Mouse (Mus musculus): ENCODE data around the gene Ppp1r8.
A peak's percentile ranks its signal among the peaks of the same experiment; 100 is the strongest.

Gene Ppp1r8

DNA sequence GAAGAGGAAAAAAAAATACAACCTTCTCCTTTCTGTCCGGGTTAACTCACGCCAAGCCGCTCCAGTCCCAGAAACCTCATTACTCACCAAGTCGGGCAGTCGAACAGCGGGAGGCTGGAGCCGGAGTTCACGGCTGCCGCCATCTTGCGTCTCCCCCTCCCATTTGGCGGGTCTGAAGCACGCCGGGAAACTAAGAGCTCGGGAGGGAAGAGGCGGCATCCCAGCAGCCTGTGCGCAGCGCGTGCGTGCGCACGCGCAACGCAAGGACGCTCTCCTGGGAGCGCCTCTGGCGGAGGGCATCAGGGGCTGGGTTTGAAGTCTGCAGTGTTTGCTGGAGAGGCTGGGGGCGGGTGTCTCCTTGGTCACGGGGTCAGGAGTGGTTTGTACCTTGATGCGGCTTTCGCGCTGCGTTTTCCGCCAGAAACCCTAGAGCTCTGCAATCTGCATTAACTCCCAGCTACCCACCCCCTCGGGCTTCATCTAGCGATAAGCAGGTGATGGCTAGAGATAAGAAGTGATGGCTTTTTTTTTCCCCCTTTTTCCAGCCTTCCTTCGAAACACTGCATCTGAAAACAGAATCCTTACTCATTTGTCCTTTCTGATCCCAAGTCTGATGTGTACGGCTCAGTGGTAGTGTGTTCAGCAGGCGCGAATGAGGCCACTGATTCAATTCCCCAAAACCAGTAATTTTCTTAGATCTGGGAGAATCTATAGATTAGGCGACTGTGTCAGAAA is at the start of gene Ppp1r8:
Gene Ppp1r8, minus strand, starts transcription at position 200 of the 735 bp plus-strand sequence.
- DNase-seq (ENCODE audit: low read depth, low spot score), result peak; percentile 98

DNA sequence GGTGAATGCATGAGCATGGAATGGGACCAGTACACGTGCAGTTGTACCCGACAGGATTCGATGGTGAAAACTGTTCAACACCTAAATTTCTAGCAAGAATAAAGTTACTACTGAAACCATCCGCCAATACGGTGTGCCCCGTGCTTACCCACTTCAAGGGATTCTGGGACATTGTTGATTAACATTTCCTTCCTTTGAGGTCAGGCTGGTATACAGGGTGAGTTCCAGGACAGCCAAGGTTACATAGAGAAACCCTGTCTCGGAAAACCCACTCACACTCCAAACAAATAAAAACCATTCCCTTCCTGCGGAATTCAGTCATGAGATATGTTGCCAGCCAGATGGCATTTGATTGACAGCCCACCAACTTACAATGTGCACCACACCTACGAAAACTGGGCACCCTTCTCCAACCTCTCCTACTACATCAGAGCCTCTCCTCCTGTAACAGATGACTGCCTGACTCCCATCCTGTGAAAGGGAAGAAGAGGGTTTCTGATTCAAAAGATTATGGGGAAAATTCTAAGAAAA is 41.9 kb upstream of the Ppp1r8 start:
- peak; percentile 62 for DNase-seq (ENCODE audit: low read depth, low spot score)

DNA sequence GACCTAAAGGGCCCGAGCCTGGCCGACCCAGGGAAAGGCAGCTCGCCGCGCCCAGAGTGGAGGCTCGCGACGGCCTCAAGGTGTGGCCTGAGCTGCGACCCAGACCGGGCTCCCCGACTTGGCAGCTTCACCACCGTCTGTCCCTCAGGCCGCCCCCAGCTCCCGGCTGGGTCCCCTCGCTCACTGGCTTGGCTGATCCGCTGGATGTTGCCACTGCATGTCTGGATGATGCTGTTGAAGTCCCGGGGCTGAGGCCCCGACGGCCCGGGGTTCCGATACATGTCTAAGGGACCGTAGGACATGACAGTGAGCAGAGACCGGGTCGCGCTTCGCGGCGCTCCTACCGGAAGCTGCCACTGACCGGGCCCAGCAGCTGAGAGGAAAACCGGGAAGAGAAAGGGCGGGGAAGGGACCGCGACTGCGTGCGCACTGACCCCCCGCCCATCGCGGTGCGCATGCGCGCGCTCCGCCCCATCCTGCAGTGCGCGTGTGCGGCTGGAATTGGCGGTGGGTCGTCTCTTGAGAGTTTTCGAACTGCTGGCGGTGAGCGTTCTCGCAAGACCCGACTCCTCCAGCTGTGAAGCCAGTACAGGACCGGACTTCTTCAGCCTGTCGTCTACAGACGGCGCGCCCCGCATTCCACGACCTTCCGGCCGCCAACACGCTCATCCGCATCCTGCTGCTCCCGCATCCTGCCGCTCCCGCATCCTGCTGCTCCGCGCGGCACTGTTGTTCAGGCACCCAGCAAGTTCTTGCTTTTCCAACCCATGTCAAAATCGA is 41.3 kb upstream of the Ppp1r8 start, which contains the start of gene Stx12:
Gene Stx12, minus strand, starts transcription at position 446 of the 780 bp plus-strand sequence.
- DNase-seq (ENCODE audit: low read depth, low spot score), result peak; percentile 94

DNA sequence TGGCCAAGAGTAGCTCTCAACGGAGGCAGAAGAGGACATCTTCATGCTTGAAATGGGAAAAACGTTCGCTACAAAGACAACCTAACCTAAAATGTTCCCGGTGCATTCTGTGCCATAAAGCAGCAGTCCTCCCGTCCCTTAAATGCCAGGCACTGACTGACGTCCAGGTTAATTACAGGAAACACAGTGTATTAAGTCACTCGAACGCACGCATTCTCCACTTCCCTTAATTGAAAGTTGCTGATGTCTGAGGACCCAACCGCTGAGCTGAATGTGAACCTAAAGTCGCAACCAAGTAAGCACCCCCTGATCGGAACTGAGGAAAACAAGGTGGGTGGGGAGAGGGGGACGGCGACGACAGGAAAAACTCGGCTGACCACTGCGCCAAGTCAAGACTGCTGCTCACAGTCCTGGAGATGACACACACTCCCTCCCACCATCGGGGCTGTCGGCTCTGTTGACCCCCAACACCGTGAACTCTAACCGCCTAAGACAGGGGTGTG is 40.6 kb upstream of the Ppp1r8 start:
- DNase-seq (ENCODE audit: low read depth, low spot score), result peak; percentile 26

DNA sequence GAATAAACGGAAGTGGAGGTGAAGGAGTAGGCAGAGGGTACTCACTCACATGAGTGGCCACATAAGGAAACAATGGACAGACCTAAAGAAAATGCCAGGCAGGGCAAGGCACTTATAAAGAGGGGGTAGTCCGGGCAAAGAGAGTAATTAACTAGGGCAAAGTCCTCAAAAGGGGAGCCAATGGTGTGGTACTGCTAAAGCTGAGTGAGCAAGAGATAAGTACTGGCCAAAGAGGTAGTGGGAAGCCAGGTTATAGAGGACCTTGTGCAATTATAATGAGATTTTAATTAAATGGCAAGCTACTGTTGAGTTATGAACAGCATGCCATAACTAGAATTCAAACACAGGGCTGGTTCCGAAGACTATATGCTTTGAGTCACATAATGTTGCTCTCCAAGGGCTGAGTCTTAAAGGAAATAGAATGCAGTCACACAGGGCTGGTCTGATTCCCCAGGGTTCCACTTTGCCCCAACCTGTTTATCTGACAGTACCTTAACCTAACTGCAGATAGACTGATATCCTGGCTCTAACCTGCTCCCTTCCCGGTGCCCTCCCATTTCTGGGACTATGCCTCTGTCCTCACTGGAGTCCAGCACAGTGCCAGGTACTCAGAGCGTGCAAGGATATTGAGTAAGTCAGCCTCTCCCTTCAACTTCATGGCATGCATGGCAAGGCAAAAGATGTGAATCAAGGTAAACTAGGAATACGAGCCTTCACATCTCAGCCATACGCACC is 31.6 kb upstream of the Ppp1r8 start:
- DNase-seq (ENCODE audit: low read depth, low spot score), result no peak

DNA sequence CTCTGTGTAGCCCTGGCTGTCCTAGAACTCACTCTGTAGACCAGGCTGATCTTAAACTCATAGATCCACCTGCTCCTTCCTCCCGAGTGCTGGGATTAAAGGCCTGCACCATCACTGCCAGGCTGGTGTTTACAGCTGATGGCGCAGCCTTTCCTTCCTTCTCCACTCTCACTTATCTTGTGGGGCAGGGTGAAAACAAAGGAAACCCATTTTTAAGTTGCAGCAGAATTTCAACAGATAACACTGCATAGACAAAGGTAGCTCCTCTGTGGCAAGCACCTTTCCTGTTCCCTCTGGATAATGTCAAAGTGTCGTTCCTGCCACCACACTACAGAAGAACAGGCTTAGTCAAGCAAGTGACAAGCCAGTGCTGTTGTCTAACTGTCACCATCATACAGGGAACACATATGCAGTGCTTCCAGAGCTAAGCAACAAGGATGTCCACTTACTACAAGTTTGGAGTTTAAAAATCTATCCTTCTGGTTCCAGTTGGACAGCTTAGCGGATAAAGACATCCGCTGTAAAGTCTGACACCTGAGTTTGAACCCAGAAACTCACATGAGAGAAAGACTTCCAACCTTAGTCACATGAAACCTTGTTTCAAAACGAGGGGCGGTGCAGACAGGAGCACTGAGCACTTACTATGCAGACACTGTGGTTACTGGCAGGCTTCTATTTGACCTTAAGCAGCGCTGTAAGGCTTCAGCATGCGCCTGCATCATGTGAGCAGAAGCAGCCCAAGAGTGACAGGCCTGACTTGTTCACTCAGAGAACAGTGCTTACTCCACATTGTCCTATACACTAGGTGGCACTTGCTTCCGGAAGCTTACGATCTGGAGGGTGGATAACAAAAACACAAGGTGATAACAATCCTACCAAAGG is 30.8 kb upstream of the Ppp1r8 start:
- no peak for DNase-seq (ENCODE audit: low read depth, low spot score)

DNA sequence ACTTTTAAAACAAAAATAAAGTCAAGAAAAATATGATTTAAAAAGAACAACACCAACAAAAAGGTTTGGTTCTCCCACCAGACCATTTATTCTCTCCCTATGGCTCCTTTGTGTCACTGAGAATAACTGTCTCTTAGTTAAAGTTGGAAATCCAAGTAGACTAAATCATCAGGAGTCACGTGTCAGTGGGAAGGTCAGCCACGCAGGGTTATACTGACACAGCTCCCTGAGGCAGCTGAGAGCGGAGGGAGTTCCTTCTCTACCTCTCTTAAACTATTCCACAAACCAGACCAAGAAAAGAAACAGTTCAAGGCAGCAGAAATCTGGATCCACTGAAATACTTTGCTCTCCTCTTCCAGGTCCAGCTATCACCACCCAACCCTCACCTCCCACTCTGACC is 28.1 kb upstream of the Ppp1r8 start:
- DNase-seq (ENCODE audit: low read depth, low spot score), result no peak

DNA sequence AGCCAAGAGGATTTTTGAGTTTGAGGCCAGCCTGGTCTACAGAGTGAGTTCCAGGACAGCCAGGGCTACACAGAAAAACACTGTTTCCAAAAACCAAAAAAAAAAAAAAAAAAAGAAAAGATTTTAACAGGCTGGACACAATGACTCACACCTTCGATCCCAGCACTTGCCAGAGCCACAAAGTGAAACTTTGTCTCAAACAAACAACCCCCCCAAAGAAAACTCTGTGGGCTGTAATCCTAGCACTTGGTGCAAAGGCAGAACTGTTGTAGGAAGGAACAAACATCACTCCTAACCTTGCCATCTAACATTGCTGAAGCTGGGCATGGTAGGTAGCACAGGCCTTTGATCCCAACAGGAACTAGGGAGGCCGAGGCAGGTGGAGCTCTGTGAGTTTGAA is 21.9 kb upstream of the Ppp1r8 start:
- DNase-seq (ENCODE audit: low read depth, low spot score), result no peak

DNA sequence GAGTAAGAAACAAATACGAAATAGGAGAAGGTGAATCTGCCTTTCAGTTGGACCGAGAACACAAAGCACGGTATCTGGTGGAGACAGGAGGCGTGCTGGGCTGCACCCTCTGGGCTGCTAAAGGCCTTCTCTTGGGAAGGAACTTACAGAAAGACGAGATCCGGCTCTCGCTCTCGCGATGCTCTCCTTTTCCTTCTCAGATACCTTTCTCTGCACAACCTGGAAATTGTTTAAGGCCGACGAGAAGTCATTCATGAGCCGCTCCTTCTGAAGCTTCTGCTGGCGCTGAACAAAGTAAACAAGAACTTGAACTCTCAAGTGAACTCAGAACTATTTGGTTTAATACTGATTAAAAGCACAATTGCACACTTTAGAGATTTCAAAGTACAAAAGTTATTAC is 20.0 kb upstream of the Ppp1r8 start:
- no peak for DNase-seq (ENCODE audit: low read depth, low spot score)

DNA sequence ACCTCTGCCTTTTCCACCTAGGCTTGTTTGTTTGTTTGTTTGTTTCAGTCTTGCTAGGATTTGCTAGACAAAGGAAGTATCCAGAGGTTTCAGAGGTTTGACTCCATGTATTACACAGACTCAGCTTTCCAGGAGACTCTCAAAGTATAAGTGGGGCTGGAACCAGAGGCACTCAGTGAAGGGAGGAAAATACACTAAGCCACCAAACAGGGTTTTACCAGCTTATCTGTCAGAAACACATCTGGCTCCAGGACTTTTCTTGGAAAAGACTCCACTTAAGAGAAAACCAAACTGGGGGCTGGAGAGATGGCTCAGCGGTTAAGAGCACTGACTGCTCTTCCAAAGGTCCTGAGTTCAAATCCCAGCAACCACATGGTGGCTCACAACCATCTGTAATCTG is 17.9 kb upstream of the Ppp1r8 start:
- no peak for DNase-seq (ENCODE audit: low read depth, low spot score)

DNA sequence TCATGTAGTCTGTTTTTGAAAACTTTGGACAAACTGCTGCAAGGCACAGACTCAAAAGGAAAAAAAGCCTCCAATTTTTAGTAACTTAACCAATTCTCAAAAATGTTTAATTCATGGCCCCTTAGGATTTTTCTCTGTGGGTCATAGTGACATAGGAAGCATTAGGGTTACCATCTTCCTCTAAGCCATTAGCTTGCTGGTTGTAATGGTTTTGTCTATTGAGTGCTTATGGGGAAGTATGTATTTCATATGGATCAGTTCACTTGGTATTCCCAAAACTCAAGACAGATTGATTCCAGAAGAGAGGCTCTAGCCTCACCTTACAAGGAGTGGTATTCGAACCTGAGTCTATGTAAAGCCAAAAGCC is 719 bp upstream of the Ppp1r8 start:
- no peak for DNase-seq (ENCODE audit: low read depth, low spot score)

DNA sequence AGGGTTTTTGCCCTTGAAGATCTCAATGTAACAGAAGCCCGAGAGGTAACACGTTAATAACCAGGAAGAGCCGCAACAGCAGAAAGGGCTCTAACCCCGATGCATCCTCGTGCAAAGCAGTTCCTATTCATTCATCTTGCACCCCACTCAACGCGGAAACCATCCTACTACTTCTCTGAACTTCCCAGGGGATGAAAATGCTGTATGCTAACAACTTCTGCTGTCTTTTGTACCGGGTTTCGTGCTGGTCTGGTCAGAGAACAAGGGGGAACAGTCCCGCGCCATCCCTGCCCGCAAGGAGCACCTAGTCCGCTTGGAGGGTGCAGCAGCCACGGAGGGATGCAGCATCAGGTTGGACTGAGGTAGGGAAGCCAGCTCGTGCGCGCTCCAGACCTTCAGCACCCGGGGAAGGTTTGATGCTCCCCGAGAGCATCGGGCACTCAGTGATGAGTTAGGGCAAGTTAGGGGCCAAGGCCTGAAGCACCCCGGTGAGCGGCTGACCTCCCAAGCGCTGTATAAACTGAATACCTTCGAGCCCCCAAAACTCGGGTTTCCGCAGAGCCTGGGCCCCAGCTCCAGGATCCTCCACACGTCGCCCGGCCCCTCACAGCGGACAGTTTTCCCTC is 575 bp downstream of the Ppp1r8 start:
- peak; percentile 41 for DNase-seq (ENCODE audit: low read depth, low spot score)

DNA sequence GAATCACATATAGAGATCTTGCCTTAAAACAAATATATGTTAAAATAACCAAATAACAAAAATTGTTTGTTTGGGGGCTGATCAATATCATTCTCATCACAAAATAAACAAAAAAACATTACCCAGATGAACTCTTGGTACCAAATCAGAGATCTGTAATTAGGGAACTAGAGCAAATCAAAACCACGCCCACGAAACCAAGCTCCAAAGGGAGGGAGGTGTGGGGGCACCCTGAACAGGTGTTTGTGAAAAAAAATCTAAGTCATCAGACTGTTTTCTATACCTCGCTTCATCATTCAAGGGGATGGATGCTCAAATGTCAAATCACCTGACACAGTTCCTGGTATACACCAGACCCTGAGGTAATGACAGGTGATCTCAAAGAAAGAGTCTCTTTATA is 1.5 kb downstream of the Ppp1r8 start:
- no peak for DNase-seq (ENCODE audit: low read depth, low spot score)

DNA sequence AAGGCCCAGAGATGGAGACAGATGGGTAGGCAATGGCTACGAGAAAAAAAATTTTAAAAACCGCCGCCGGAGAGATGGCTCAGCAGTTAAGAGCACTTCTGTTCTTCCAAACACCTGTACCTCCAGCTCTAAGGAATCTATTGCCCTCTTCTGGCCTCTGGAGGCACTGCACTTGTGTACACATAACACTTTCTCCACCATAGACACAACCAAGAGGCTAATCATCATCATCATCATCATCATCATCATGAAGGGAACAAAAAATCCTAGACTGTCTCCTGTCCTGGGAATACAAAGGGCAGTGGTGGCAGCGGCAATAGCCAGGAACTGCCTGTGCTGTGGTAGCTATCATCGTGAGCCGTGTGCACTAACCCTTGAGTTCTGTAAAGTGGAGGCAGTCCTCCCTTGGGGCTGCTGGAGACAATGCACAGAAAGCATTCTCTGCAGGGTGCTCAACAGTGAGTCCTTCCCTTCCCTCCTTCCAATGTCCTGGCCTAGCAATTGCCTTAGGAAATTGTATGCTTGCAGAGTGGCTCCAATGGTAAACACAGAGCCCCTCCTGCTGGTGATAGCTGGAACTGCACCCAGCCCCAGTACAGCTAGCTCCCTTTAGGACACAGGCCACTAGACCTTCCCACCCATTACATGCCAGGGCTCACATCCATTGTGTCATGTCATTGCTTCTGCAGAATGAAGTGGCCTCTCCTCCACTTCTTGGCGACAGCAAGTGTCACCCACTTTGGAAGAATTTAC is 19.2 kb downstream of the Ppp1r8 start:
- peak; percentile 69 for DNase-seq (ENCODE audit: low read depth, low spot score)

DNA sequence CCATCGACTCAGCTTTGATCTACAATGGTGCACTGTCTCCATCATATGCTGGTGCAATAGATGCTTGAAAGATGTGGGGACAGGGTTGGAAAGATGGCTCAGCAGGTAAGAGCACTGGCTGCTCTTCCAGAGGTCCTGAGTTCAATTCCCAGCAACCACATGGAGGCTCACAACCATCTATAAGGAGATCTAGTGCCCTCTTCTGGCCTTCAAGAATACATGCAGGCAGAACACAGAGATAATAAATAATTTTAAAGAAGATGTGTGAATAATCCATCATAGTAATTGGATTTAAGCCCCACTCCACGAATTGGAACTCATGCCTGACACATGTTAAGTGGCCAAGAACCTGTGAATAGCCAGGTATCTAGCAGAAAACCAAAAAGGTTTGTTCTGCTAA is 24.5 kb downstream of the Ppp1r8 start:
- DNase-seq (ENCODE audit: low read depth, low spot score), result no peak

DNA sequence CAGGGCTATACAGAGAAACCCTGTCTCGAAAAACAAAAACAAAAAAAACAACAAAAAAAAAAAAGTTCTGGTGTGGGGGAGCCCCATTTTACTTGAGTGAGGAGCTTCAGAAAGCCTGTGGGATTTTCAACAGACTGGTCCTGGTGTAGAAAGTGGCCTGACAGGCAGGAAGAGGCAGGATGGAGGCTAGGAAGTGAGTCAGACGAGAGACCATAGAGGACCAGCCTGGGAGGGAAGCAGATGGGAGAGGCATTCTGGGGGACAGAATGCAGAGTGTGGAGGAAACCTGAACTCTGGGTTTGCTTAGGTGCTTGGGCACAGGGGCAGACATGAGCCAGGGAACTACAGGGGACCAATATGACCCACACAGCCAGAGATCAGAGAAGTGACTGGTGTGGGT is 26.1 kb downstream of the Ppp1r8 start:
- no peak for DNase-seq (ENCODE audit: low read depth, low spot score)

DNA sequence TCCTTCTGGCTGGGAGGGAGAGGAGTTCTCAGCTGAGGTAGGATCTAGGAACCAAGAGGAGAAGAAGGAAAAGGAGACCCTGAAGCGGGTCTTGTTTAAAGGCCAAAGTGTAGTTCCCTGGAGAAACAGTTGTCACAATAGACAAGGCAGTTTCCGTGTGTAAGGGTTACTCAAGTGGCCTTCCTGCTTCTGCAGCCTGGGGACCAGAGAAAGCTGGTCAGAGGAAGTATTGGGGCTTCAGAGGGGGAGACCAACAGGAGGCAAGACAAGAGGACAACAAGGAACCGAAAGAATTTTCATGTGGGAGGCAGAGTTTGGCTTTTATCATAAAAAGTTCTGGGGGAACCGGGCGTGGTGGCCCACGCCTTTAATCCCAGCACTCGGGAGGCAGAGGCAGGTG is 26.6 kb downstream of the Ppp1r8 start:
- peak; percentile 18 for DNase-seq (ENCODE audit: low read depth, low spot score)

DNA sequence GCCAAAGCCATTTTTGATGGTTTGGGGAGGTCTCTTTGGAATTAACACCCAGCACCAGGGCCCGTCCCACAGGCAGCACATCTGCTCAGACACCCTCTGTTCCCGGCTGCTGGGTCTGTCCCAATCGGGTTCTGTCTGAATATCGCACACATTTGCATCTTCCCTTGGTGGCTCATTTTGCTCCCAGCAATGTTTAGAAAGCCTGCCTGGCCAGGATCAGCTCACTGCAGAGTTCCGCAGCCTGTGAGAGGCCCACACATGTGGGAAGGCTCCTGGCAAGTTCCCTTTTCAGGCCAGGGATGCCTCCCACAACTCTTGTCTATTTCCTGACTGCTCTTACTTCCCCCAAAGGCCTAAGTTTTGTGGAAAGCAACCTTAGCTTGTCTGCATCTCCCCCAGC is 33.3 kb downstream of the Ppp1r8 start:
- DNase-seq (ENCODE audit: low read depth, low spot score), result peak; percentile 85

DNA sequence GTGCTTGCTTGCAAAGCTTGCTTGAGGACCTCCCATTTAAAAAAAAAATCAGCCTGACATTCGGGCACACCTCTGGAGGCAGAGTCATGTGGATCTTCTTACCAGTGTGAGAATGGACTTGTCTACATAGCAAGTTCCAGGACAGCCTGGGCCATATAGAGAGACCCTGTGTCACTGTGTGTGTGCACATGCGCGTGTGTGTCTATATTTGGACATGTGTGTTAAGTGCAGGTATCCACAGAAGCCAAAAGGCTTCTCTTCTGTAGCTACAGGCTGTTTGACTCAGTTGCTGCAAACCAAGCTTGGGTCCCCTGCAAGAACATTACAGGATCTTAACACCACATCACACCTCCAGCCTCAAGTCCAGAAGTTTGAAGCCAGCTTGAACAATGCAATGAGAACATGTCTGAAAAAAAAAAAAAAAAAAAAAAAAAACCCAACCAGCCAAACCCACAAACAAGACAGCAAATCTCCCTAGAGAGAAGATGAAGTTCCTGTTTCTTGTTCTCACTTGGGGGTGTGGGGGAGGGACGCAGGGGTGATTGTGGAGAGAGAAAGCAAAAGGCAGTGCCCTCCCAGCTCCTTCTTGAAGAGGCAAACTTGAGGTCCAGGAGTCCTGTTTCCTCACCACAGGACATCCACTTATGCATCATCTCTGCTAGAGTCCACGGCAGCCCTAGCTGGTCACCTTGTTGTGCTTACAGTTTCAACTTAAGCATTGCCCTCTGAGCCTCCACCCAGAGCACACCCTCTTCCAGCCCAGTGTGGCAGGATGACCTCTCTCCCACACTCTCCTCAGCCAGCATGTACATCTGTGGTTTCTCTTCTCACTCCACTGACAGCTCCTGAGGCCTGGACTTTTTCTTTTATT is 35.0 kb downstream of the Ppp1r8 start:
- peak; percentile 15 for DNase-seq (ENCODE audit: low read depth, low spot score)
